Mouse (Mus musculus) gastrocnemius, adult 2 months (tissue): ENCODE results near the gene Zglp1. TPM values are rescaled to one million over a fixed set of nuclear protein-coding genes. Genes with fewer than 3 reads are reported as not detected.

Source experiments
- DNase-seq: peaks from one replicate; pipeline ENCODE4 v3.0.0; 2022
- H3K27ac ChIP-seq: fragments of 200-600 bp; 2 replicates; pipeline ENCODE4 v1.8.1; 2022; ENCODE audit warnings: mild to moderate bottlenecking
- H3K4me3 ChIP-seq: fragments of 200-600 bp; 2 replicates; pipeline ENCODE4 v1.8.1; 2022; ENCODE audit warnings: mild to moderate bottlenecking, moderate library complexity
- CTCF ChIP-seq: fragments of 200-600 bp; IDR thresholded peaks from 2 replicates; pipeline ENCODE4 v1.8.1; 2022; ENCODE audit warnings: antibody characterized with exemption, mild to moderate bottlenecking, moderate library complexity
- intact Hi-C: fragments of 180-260 bp; cut with DNase I; formaldehyde crosslinking; loops from one replicate; pipeline ENCODE4 v1.15.1; 2025
- microRNA-seq: library from miRNA; unstranded; fragments of <30 nt; microRNA quantifications from one replicate; pipeline ENCODE4 v1.2.0, GENCODE M21; 2021
- total RNA-seq, 2 experiments: library from RNA; stranded (reverse); gene quantifications; 2 replicates each; pipeline ENCODE4 v1.2.3; 2021

Gene Zglp1
- total RNA-seq, 2 experiments from 2014 or later = not detected

GRCm38 (mm10) chr9:21015571-21016130, 51.2 kb downstream of the Zglp1 start, which contains the start of gene Icam1:
TSS of gene Icam1 (plus strand) at chr9:21015985.
- TF ChIP-seq CTCF = no peak
- intact Hi-C loops = no loop called here
- H3K4me3 ChIP-seq = peak within 1 kb of the TSS; percentile 74
- H3K27ac ChIP-seq = peak within 1 kb of the TSS; percentile 73
- peak; percentile 73 for DNase-seq

- intact Hi-C loops = no loop called here
- Histone ChIP-seq H3K27ac (peak overlapping the region; percentile 73), H3K4me3 (peak overlapping the region; percentile 74)
- TF ChIP-seq CTCF = no peak
- peak; percentile 70 for DNase-seq
These were observed 52.0 kb downstream of the Zglp1 start for GRCm38 (mm10) chr9:21014691-21015570.

Small RNAs within 50 kb of the gene (microRNA-seq; reads per million reads assigned to microRNA genes)
- not detected for gene Mir1900
- gene Mir7082 = not detected

Other genes starting within 250 kb of the Zglp1 start
- under 1 TPM in 1 of 2 experiments, not detected in 1; 0.56 TPM for gene Rdh8, start 248.6 kb downstream of the Zglp1 start, total RNA-seq
- gene A230050P20Rik, start 198.5 kb downstream of the Zglp1 start, total RNA-seq = 1 to 10 TPM; 2.1 to 2.3 TPM
- gene Angptl6, start 187.4 kb downstream of the Zglp1 start, total RNA-seq = 1 to 10 TPM; 5.1 to 7.0 TPM
- 1 to 10 TPM; 7.9 to 8.6 TPM for gene Ppan, start 178.9 kb downstream of the Zglp1 start, total RNA-seq
- 100 to 1,000 TPM in 1 of 2 experiments, 10 to 100 TPM in 1; 97.0 to 102 TPM for gene Eif3g, start 168.5 kb downstream of the Zglp1 start, total RNA-seq
- gene Dnmt1, start 107.2 kb downstream of the Zglp1 start, total RNA-seq = 1 to 10 TPM; 5.2 to 7.9 TPM
- 1 to 10 TPM; 2.0 to 2.3 TPM for gene S1pr2, start 90.3 kb downstream of the Zglp1 start, total RNA-seq
- 10 to 100 TPM; 51.8 to 70.0 TPM for gene Mrpl4, start 64.4 kb downstream of the Zglp1 start, total RNA-seq
- 1 to 10 TPM; 1.7 to 1.9 TPM for gene Icam1, start 51.1 kb downstream of the Zglp1 start, total RNA-seq
- 1 to 10 TPM; 1.2 to 2.2 TPM for gene Icam4, start 37.7 kb downstream of the Zglp1 start, total RNA-seq
- gene Icam5, start 35.0 kb downstream of the Zglp1 start, total RNA-seq = not detected
- gene Gm49373, start 6.0 kb upstream of the Zglp1 start, total RNA-seq = under 1 TPM; 0.26 to 0.39 TPM
- 10 to 100 TPM; 39.0 to 49.0 TPM for gene Fdx1l, start 6.5 kb upstream of the Zglp1 start, total RNA-seq
- gene Gm38431, start 24.9 kb upstream of the Zglp1 start, total RNA-seq = 1 to 10 TPM; 1.2 to 1.6 TPM
- gene Raver1, start 24.9 kb upstream of the Zglp1 start, total RNA-seq = 10 to 100 TPM; 17.1 to 19.5 TPM
- 1 to 10 TPM; 4.4 to 5.9 TPM for gene Tyk2, start 64.2 kb upstream of the Zglp1 start, total RNA-seq
- 100 to 1,000 TPM; 116 to 139 TPM for gene Cdc37, start 82.9 kb upstream of the Zglp1 start, total RNA-seq
- gene Pde4a, start 98.6 kb upstream of the Zglp1 start, total RNA-seq = 10 to 100 TPM; 39.0 to 66.8 TPM
- 10 to 100 TPM; 51.3 to 62.3 TPM for gene Keap1, start 172.3 kb upstream of the Zglp1 start, total RNA-seq
- under 1 TPM; 0.15 to 0.33 TPM for gene S1pr5, start 181.3 kb upstream of the Zglp1 start, total RNA-seq
- 10 to 100 TPM; 68.0 to 77.4 TPM for gene Atg4d, start 198.2 kb upstream of the Zglp1 start, total RNA-seq
- gene Kri1, start 220.9 kb upstream of the Zglp1 start, total RNA-seq = 10 to 100 TPM; 11.0 to 12.6 TPM
- gene Cdkn2d, start 224.3 kb upstream of the Zglp1 start, total RNA-seq = 1 to 10 TPM; 8.6 to 9.1 TPM
- not detected for gene Ap1m2, start 245.2 kb upstream of the Zglp1 start, total RNA-seq